Mouse (Mus musculus) spleen, embryonic (tissue): ENCODE measurements around the gene Ltv1.

ENCODE experiments used
- CTCF ChIA-PET: fragments of 350-600 bp; sonication (Branson Sonifier 250); formaldehyde crosslinking; loops from one replicate; lab custom pipeline; 2022; lab: Charles Lee

Ltv1 gene

DNA sequence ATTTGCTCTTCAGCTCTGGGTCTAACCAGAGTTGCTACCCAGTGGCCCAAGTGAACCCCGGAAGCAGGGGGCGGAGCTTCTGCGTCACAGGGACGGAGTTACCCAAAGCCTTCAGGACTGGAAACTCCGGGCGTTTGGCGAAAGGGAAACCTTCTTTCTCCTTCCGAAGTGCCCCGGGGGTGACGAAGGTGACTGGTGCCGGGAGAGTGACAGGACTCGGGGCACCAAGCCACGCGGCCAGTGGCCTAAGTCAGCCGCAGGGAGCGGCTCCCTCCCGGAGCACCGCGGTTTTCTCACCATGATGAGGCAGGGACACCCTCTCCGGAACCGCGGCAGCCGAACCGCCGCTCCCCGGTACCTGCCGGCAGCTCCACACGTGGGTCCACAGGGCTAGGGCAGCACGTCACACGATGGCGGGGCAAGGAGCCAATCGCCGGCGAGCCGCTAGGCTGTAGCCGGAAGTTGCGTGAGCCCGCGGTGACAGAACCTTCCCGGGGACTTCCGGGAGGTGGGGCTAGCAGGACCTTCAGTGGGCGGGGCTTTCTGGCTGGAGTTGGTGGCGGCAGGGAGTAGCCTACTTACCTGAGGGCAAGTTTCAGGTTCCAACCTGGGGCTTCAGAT lies at the start of gene Ltv1:
TSS of gene Ltv1 (minus strand) at position 438 of the 621 bp plus-strand sequence.
- CTCF ChIA-PET: no interaction called here

DNA sequence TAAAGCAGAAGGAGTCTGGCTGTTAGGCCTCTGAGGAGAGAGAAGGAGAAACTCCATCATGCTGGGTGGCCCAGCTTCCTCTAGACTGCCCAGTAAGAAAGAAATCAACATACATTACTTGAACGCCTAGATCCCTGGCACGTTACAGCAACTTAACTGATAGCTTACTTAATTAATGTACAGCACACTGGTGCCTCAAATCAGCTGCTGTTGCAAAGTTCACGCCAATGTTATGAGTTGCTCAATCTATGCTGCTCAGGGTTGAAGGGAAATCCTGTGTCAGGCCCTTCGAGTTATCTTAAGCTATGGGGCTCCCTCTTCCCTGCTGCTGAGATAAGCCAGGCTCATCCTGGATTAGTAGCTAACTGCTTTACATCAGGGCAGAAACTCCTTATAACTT lies 47.5 kb upstream of the Ltv1 start:
- CTCF ChIA-PET: no interaction called here

DNA sequence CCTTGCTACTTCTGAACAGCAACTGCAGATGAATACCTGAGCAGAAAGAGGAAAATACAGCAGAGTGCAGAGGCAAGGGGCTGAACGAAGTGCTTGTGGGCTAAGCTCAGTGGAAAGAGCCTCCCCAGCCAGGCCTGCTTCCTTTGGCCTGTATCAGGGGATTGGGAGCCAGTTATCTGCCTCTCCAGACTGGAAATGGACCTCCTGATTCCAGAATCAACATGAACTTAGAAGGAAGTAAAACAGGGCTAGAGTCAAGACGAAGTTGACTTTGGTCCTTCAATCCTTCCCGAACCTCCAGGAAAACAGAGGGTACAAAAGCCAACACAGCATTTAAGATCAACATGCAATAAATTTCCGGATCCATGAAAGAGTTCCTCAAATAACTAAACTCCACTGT lies 45.2 kb upstream of the Ltv1 start:
- CTCF ChIA-PET: no interaction called here

DNA sequence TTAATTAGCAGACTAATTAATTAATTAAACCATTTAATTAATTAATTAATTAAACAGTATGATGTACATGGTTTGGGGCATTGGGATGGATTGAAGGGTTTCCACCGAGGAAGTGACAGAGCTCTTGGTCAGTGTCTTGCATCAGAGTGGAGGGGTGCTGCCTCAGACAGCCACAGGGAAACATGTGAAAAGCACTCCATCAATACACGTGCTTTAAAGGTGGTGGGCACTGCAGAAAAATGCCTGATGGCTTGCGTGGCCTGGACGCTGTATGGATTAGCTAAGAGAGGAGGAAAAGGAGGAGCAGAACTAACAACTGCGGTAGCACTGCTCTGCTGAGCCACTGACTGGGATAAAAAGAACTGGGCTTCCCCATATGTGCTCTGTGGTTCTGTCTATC lies 43.9 kb upstream of the Ltv1 start:
- CTCF ChIA-PET: no interaction called here

DNA sequence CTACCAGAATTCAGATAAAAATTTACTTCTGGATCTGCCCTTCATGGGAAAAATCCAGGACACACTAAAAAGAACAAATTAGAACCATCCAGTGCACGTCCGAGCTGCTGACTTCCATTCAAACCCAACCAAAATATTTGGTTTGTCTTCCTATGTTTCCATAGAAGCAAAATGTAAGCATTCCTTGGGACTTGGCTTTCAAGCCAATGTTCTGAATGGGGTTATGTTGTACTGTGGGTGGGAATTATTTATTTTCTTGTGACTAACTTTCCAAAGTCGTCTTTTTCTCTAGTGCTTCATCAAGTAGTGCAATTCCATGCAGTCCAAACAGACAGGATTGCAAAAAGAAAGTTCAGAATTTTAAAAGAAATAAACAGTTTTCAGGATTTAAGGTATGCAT lies 41.5 kb upstream of the Ltv1 start:
- CTCF ChIA-PET: no interaction called here

DNA sequence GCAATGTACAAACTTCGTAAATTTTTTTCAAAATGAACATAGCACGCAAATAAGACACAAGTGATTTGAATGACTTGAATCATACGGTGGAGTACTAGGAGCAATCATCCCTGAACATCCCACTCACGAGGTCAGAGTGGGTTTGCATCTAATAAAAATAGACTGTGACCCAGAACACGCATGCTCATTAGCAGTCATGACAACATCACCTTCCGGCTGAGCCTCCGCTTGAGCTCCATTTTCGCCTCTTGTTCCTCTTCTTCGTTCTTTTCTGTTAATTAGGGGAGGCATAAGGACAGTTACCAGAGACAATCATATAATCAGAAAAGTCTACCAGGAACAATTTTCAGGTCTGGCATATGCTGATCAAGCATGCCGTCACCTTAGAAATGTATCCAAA lies 41.0 kb upstream of the Ltv1 start:
- CTCF ChIA-PET: no interaction called here

DNA sequence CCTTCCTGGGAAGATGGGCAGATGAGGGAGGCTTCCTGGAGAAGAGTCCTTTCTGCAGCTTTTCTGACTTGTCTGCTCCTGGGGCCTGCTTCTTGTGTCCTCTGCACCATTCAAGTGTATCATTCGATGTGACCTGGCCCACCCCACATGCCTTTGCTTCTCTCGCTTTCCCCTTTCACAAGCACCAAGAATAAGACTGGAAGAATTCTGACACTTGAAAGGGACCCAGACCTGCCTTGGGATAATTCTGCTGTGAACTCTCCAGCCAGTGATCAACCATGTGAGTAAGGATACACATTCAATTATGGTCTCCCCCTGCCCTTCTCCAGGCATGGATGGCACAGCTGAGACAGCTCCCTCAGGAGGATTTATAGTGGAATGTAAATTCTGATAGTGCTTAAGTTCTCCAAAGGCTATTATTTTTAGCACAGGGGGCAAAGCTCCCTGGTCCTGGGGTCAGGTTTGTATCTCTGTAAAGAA lies 40.2 kb upstream of the Ltv1 start:
- CTCF ChIA-PET: no interaction called here

DNA sequence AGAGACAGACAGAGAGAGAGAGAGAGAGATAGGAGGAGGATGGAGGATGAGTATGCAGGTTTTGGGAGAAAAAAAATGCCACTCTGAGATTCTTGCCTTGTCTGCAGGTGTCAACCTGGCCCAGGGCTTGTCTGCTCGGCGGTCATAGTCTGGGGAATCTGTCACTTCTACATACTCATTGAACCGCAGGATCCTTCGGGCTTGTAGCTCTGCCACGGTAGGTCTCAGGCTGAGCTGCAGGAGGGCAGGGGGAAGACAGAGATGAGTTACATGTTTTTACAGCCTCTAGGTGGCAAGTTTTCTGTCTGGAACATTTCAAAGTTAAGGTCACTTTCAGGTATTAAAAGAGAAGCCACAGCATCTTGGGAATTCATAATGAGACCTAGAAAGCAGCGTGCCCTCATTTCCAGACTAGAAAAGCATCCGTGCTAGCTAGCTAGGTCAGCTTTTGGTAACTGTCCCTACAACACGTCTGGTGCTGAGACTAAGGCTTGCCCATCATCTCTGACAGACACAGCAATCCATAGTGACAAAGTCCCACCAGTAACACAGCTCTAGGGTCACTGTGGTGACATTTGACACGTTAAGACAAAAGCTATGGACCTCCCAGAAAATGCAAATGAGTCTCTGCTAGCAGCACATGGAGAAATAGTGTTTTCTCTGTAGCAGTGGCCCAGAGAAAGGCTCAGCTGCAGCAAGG lies 39.6 kb upstream of the Ltv1 start:
- CTCF ChIA-PET: no interaction called here

DNA sequence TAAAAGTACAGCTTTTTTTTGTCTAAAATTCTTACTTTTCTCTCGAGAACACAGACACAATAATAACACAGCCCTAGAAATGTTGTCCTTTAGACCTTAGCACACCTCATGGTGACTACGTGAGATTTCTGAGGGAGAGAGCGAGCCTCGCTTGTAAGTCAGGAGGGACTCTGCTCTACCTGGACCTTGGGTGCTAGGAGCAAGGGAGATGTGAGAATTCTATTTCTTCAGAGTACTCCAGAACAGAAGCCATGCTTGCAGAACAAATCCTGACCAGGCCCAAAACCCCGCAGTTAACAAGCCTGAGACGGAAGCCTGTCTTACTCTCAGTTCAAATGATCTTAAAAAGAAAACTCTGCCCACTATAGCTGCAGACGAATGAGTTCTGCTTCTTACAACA lies 37.7 kb upstream of the Ltv1 start:
- CTCF ChIA-PET: no interaction called here

DNA sequence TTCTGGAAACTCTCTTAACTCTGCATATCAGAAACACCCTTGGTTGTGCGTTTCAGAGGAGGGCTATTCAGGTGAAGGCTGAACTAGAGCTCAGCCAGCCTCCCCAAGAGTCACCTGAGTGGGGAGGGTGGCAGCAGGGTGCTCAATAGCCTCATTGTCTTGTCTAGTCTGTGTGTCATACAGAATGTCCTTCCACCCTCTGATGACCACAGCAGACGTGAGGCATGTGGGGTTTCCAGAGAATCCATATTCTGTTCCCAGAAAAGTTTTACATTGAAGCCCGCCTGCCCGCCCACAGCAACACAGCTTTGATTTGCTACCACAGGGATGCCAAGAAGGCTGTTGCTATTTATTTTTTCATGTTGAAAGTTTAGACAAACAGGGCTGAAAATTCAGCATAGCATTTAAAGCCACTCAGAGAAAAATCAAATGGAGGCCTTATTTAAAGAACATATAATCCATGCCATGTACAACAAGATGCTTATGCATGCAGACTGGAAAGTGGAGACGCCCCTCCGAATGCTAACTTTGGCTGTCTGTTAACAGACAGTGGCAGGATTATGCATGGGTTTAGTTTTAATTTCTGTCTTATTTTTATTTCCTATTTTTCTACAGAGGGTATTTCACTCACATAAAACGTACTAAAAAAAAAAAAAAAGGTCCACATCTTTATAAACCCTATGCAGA lies 32.6 kb upstream of the Ltv1 start:
- CTCF ChIA-PET: no interaction called here

DNA sequence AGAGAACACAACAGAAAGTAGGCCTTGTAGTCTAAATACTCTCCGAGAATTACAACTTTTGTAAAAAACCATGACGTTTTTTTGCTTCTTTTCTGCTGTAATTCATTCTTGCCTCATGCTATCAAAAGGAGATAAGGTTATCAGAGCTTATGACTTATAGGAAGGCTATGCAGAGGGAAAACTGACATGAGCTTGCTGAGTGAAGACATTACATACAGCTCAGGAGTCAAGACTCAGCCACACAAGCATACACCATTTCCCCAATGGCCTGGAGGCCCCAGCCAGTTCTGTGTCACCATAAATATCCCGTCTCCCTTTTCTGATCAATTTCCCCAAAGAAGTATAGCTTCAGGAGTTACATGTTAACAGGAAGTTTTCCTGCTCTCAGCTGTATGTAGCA lies 29.2 kb upstream of the Ltv1 start:
- CTCF ChIA-PET: no interaction called here

DNA sequence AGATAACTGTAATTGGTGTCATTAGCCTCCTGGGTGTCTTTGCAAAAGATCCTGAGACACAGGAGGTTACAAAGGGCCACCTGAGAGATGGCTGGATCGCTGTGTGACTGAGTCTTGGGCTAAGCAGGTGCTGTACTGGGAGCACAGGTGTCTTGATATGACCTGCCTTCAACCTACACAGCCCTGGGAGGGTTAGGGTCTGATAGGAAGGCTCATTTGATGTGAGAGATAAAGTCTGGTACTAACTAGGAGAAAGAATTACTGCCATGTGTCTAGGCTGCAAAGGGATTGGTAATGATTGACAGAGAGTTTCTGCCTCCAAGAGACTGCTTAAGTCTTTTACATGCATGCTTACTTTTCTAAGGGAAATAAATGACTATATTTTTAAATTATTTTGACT lies 27.1 kb upstream of the Ltv1 start:
- CTCF ChIA-PET: no interaction called here

DNA sequence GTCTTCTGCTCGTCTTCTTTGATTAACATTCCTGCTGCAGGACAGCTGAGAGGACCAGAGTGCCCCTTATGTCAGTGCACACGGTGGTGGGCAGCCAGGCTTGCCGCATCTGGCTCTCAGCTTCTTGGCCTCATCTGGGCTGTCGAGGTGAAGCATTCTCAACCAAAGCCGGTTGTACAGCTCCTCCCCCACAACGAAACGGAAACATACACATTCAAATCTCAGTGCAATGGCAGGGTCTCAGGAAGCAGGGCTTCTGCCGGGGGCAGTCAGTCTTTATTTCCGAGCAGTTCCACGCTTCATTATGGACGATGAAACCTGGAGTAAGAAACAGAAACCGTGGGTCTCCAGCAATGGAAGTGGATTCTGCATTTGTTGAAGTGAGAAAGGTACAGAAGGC lies 21.0 kb upstream of the Ltv1 start:
- CTCF ChIA-PET: no interaction called here

DNA sequence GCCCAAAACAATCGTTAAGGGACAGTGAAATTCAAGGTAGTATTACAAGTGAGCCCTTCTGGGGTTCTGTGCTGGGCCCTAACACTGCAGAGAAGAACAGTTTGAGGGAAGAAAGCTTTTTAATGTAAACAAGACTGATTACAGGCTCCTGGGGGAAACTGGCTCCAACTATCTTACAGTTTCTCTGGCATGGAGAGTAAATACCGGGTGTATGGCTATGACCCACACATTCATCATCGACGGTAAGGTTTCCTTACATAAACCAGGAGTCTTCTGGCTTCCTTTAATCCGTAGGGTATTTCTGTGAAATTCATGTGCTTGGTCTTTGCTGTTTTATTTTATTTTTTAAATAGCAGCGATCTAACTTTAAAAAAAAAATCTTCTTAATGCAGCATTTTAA lies 19.9 kb upstream of the Ltv1 start:
- CTCF ChIA-PET: no interaction called here

DNA sequence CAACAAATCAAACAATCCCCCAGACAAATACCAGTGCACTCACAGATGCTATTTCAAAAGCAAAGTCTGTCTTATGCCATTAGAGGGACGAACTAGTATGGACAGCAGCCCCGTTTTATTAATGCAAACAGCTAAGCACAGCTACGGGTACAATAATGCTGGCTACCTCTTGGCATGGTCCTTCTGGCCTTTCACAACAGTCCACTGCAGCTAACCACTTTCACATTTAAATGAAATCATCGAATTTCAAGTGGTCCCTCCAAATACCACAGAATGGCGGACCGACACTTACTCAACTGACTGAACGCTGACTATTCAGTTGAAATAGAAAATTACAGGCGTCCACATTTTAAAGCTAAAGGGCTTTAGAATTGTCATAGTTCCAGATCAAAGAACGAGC lies 19.4 kb upstream of the Ltv1 start:
- CTCF ChIA-PET: no interaction called here

DNA sequence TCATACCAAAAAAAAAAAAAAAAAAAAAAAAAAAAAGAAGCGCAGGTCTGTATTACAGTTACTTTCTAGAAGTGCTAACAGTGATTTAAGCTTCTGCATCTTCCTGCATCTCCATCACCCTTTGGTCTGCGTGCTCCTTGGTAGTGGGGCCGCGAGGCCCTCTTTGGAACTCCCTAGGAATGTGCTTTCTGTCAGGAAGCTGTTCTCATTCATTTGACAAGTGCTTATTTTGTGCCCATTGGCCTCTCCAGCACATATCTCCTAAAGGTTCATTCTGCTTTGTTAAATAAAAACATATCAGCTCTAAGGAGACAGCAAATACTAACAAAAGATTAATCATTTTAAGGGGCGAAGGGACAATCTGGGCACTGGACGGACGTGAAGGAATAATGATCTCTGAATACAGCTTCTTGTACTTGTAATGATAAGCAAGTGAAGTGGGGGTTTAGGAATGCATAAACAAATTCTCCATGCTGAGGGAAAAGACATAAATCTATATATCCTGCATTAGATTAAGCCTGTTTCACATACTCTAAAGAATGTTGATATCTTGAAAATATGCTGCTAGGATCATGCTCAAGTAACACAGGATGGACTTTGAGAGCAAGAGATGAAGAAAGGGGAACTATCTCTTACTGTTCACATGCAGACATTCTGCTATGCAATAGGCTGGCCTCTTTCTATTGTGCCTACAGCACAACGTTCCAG lies 17.1 kb upstream of the Ltv1 start:
- CTCF ChIA-PET: interaction anchor here (0.7 kb wide), 1 partner anchor 216 kb away, joined by 7 read pairs; no protein-coding TSS in a partner anchor

DNA sequence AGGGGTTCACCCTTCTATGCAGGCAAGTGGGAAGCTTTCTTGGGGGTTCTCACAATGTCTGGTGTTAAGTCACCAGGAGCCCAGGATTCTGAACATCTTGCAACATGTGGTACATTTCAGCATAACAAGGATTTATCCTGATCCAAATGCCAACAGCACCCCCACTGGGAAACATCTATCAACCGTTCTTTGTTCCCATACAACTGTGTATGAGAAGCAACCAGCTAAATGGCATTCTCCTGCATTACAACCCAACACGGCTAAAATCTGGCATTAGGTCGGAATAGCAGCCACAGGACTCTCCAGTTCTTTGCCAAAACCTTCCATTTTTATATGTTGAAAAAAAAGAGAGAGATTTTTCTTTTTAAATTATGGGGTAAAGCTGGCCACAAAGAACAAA lies 16.5 kb upstream of the Ltv1 start:
- CTCF ChIA-PET: interaction anchor here (0.7 kb wide), 1 partner anchor 217 kb away, joined by 7 read pairs; no protein-coding TSS in a partner anchor

DNA sequence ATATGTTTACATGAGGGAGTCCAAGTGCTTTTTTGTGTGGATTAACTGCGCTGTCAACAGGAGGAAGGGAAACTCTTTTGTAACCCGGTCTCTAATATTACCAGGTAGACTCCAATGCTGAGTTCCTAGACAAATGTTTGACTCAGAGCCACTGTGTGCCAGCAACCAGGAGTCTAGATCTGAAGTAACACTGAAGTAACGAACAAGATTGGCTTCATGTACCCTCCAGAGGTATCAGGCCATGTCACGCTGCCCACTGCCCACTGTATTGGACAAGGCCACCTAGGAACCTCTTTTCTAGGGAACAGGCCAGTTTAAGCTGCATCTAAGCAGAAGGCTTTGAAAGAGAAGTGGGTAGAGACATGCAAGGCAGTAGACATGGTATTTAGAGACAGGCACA lies 16.1 kb upstream of the Ltv1 start:
- CTCF ChIA-PET: interaction anchor here (0.7 kb wide), 1 partner anchor 217 kb away, joined by 7 read pairs; no protein-coding TSS in a partner anchor

DNA sequence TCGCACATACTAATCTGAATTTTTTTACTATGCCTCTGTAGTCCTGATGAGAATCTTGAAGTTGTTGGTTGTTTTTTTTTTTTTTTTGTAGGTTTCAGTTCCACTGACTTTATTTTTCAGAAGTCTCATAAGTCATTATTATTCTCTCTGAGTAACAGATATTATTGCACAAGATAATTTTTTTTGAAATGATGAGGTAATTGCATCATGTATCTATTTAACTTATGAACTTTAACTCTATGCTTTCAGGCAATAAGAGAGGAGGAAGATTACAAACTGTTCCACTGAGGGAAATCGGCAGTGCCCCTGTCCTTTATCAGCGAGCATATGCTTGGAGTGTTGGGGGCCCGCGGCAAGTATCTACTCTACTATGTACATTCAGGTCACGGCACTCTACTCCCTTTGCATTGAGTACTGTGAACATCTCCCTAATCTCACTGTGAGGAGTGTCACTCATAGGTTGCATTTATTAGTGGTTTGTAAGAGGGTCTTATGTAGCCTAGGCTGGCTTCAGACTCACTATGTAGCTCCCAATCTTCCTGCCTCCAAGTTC lies 8.8 kb upstream of the Ltv1 start:
- CTCF ChIA-PET: no interaction called here

DNA sequence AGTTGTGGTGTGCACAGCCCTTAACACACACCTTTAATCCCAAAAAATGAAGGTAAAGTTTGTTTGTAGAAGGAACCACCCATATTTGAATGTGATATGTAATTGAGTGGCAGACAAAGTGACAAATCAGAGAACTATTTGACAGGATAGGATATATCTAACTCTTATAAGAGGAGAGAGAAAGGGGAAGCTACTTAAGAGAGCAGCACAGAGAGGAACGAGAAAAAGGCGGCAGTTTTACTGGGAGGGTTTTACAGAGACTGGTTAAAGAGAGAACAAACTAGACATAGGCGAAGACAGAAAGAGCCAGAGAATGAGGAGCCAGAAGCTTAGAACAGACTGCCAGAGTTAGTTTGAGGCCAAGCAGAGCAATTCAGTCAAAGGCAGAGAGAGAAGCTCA lies 7.9 kb upstream of the Ltv1 start:
- CTCF ChIA-PET: no interaction called here

DNA sequence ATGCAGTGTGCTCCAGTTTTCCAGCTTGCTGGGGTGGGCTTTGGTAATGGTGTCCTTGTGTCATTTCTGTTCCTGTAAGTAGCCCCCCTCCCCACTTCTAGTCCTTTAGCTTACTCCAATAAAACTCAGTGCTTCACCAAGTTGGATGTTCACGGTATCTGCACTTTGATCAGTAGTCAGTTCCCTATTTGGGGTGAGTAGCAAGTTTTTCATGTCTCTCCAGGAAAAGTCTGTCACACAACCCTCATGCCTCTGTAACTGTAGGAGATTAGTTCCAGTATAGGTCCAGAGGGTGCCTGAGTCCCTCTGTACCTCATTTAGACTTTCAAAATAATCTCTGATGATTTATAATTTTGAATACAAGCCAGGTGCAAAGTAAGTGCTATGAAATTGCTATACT lies 6.3 kb upstream of the Ltv1 start:
- CTCF ChIA-PET: no interaction called here
